Mouse (Mus musculus): ENCODE results near the gene Dlg2. TPM values are rescaled to one million over a fixed set of nuclear protein-coding genes. Genes with fewer than 3 reads are reported as not detected.
A peak's percentile ranks its signal among the peaks of the same experiment; 100 is the strongest.

Gene Dlg2
- total RNA-seq, 2 experiments from 2014 or later = 0.33 to 2.1 TPM

- peak; percentile 98 for ATAC-seq (replicated peaks; ENCODE audit: low FRiP score, low TSS enrichment, poor library complexity, severe bottlenecking)
These were observed 1617.4 kb downstream of the Dlg2 start for GRCm38 (mm10) chr7:92093860-92094259.

- ATAC-seq (replicated peaks; ENCODE audit: low FRiP score, low TSS enrichment, poor library complexity, severe bottlenecking) = no peak
These were observed 1618.7 kb downstream of the Dlg2 start for GRCm38 (mm10) chr7:92095198-92095597.

GRCm38 (mm10) chr7:92100847-92101246, 1624.4 kb downstream of the Dlg2 start:
- ATAC-seq (replicated peaks; ENCODE audit: low FRiP score, low TSS enrichment, poor library complexity, severe bottlenecking) = no peak

GRCm38 (mm10) chr7:92102892-92103543, 1626.5 kb downstream of the Dlg2 start:
- peak; percentile 88 for ATAC-seq (replicated peaks; ENCODE audit: low FRiP score, low TSS enrichment, poor library complexity, severe bottlenecking)

GRCm38 (mm10) chr7:92105477-92105876, 1629.0 kb downstream of the Dlg2 start:
- ATAC-seq (replicated peaks; ENCODE audit: low FRiP score, low TSS enrichment, poor library complexity, severe bottlenecking) = 0 out of 2 replicates have a peak, but pooled peaks have one; percentile 55

GRCm38 (mm10) chr7:92105956-92106355, 1629.5 kb downstream of the Dlg2 start:
- ATAC-seq (replicated peaks; ENCODE audit: low FRiP score, low TSS enrichment, poor library complexity, severe bottlenecking) = no peak

GRCm38 (mm10) chr7:92113065-92113464, 1636.6 kb downstream of the Dlg2 start:
- no peak for ATAC-seq (replicated peaks; ENCODE audit: low FRiP score, low TSS enrichment, poor library complexity, severe bottlenecking)

GRCm38 (mm10) chr7:92115237-92115871, 1638.9 kb downstream of the Dlg2 start:
- ATAC-seq (replicated peaks; ENCODE audit: low FRiP score, low TSS enrichment, poor library complexity, severe bottlenecking) = no peak

- ATAC-seq (replicated peaks; ENCODE audit: low FRiP score, low TSS enrichment, poor library complexity, severe bottlenecking) = no peak
These were observed 1646.8 kb downstream of the Dlg2 start for GRCm38 (mm10) chr7:92123276-92123675.

- no peak for ATAC-seq (replicated peaks; ENCODE audit: low FRiP score, low TSS enrichment, poor library complexity, severe bottlenecking)
These were observed 1649.4 kb downstream of the Dlg2 start for GRCm38 (mm10) chr7:92125886-92126285.

GRCm38 (mm10) chr7:92134301-92134700, 1657.8 kb downstream of the Dlg2 start:
- no peak for ATAC-seq (replicated peaks; ENCODE audit: low FRiP score, low TSS enrichment, poor library complexity, severe bottlenecking)

GRCm38 (mm10) chr7:92135624-92136023, 1659.2 kb downstream of the Dlg2 start:
- no peak for ATAC-seq (replicated peaks; ENCODE audit: low FRiP score, low TSS enrichment, poor library complexity, severe bottlenecking)

- no peak for ATAC-seq (replicated peaks; ENCODE audit: low FRiP score, low TSS enrichment, poor library complexity, severe bottlenecking)
These were observed 1663.8 kb downstream of the Dlg2 start for GRCm38 (mm10) chr7:92140051-92140817.

GRCm38 (mm10) chr7:92147499-92147898, 1671.0 kb downstream of the Dlg2 start:
- no peak for ATAC-seq (replicated peaks; ENCODE audit: low FRiP score, low TSS enrichment, poor library complexity, severe bottlenecking)

GRCm38 (mm10) chr7:92150768-92151167, 1674.3 kb downstream of the Dlg2 start:
- ATAC-seq (replicated peaks; ENCODE audit: low FRiP score, low TSS enrichment, poor library complexity, severe bottlenecking) = no peak

GRCm38 (mm10) chr7:92154603-92155002, 1678.1 kb downstream of the Dlg2 start:
- ATAC-seq (replicated peaks; ENCODE audit: low FRiP score, low TSS enrichment, poor library complexity, severe bottlenecking) = no peak

GRCm38 (mm10) chr7:92163150-92163549, 1686.7 kb downstream of the Dlg2 start:
- ATAC-seq (replicated peaks; ENCODE audit: low FRiP score, low TSS enrichment, poor library complexity, severe bottlenecking) = no peak

- no peak for ATAC-seq (replicated peaks; ENCODE audit: low FRiP score, low TSS enrichment, poor library complexity, severe bottlenecking)
These were observed 1687.8 kb downstream of the Dlg2 start for GRCm38 (mm10) chr7:92164316-92164715.

GRCm38 (mm10) chr7:92164875-92165518, 1688.5 kb downstream of the Dlg2 start:
- no peak for ATAC-seq (replicated peaks; ENCODE audit: low FRiP score, low TSS enrichment, poor library complexity, severe bottlenecking)

GRCm38 (mm10) chr7:92180029-92180428, 1703.6 kb downstream of the Dlg2 start:
- no peak for ATAC-seq (replicated peaks; ENCODE audit: low FRiP score, low TSS enrichment, poor library complexity, severe bottlenecking)
